Mouse (Mus musculus) heart, postnatal 14 days (tissue): ENCODE data around the gene Rtraf. TPM values are rescaled to one million over a fixed set of nuclear protein-coding genes. Genes with fewer than 3 reads are reported as not detected.
A peak's percentile ranks its signal among the peaks of the same experiment; 100 is the strongest.
"Not testable (repeated sequence)": the region's sequence is repeated elsewhere in the genome, so short reads cannot be mapped to it uniquely, and the experiment has no call there.

Experiments
- DNase-seq, 2 experiments: peaks; one replicate each; pipeline ENCODE4 v3.0.0; 2021 to 2022
- intact Hi-C: fragments of 180-260 bp; cut with DNase I; formaldehyde crosslinking; loops from one replicate; pipeline ENCODE4 v1.15.1; 2025
- long read RNA-seq, 2 experiments: library from polyadenylated mRNA; stranded (forward); transcript quantifications; one replicate each; pipeline ENCODE4 v2.0.0; 2021
- total RNA-seq, 2 experiments: library from RNA; stranded (reverse); gene quantifications; 2 replicates each; pipeline ENCODE4 v1.2.3; 2021

Rtraf gene
- total RNA-seq, result 10 to 100 TPM; 63.5 to 69.3 TPM
- long read RNA-seq, experiment 1, transcript Rtraf-201 (8 exons, 1,562 nt), result major isoform, 182 of 208 reads
- long read RNA-seq, experiment 1, partial matches to known transcripts, result 24 of 208 reads
- long read RNA-seq, experiment 1, other reads (novel, unspliced or antisense), result 2 of 208 reads
- long read RNA-seq, experiment 2, transcript Rtraf-201 (8 exons, 1,562 nt), result major isoform, 117 of 172 reads
- long read RNA-seq, experiment 2, partial matches to known transcripts, result 0 of 172 reads
- long read RNA-seq, experiment 2, other reads (novel, unspliced or antisense), result 55 of 172 reads

DNA sequence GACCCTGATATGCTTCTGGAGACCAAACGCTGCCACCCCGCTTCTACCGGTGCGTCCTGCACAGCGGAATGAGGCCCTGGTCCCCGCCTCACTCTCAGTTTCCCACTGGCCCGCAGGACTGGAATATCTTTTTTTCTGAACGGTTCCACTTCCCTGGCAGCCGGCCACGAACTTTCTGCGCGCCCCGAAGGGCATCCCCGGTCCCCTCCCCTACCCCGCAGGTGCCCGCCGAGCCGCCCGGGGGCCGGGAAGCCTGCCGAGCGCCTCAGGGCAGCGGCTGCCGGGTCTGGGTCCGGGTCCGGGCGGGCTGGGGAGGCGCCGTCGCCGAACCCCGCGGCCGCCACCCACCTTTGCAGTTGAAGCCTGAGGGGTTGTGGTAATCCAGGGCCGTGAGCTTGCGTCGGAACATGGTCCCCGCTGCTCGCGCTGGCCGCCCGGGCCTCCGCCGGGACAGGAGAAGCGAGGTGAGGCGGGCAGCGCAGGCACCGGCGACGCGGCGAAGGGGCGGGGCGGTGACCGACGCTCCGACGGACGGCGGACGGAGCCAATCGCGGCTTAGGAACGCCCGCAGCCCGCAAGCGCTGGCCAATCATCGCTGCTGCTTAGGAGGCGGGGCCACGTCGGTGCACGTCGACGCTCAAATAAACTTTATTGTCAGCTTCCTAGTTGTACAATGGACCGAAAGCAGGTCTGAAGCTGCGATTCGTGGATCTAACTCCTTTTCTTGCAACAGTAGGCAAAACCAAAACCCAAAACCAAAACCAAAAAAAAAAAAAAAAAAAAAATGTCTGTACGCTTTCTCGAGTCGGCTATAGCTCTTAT, at the start of gene Rtraf:
Rtraf (minus strand) TSS at position 504 of the 822 bp plus-strand sequence.
- intact Hi-C loops, result loop anchor here (2.0 kb wide), 1 partner anchor 73 kb away; the partner anchor contains the start of gene Nid2
- DNase-seq, result peak; percentile 96

DNA sequence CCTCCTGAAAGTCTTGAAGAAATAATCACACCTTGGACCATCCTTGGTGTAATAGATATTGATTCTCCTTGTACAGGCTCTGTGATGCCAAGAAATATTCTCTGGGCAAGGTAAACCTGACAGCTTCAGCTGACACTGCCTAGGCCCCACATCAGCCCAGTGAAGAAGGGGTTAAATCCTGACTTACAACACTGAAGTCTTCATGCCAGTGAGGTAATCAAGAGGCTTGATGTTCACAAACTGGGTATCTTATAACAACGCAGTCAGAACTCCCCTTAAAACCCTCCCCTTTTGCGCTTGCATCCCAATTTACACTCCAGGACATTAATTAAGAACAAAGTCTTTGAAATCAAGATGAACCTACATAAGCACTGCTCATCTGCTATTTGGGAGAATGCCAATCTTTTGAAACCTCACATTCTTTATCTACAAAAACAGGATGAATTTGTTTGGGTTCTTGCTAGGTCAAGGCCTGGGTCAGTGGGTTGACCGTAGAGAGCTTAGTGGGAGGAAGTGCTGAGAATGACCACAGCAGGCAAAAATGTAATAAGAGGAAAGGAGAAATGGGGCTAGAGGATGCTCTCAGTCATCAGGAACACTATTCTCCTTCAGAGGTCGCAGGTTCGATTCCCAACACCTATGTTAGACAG, 43.8 kb upstream of the Rtraf start:
- intact Hi-C loops, result no loop called here
- DNase-seq, result no peak

DNA sequence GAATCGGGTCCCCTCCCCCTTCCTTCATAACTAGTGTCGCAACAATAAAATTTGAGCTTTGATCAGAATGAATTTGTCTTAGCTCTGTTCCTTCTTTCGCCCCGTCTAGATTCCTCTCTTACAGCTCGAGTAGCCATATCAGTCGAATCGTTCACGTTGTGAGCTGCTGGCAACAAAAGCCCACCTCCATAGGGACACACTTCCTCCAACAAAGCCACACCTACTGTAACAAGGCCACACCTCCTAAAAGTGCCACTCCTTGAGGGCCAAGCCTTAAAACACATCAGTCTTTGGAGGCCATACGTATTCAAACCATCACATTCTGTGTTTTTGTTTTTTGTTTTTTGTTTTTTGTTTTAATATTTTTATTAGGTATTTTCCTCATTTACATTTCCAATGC, 41.5 kb upstream of the Rtraf start:
- DNase-seq, intact Hi-C loops: not testable (repeated sequence)

GRCm38 (mm10) chr14:19861311-19862080, 37.9 kb upstream of the Rtraf start:
- intact Hi-C loops, result no loop called here

DNA sequence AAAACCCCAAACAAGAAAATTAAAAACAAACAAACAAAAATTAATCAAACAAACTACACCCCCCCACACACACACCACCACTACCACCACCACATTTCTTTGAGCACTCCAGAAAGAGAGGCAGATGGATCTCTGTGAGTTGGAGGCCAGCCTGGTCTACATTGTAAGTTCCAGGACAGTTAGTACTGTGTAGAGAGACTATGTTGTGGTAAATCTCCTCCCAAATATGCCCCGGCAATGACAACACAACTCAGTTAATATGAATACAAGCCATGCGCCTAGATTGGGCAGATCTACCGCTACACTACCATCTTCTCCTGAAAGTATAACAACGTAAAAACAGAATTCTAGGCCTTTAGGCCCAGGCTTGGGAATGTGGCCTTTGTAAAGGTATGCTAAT, 36.7 kb upstream of the Rtraf start:
- no peak for DNase-seq
- intact Hi-C loops, result no loop called here

More at GRCm38 (mm10) chr14:19861311-19862080, 37.9 kb upstream of the Rtraf start:
- DNase-seq, result no peak

DNA sequence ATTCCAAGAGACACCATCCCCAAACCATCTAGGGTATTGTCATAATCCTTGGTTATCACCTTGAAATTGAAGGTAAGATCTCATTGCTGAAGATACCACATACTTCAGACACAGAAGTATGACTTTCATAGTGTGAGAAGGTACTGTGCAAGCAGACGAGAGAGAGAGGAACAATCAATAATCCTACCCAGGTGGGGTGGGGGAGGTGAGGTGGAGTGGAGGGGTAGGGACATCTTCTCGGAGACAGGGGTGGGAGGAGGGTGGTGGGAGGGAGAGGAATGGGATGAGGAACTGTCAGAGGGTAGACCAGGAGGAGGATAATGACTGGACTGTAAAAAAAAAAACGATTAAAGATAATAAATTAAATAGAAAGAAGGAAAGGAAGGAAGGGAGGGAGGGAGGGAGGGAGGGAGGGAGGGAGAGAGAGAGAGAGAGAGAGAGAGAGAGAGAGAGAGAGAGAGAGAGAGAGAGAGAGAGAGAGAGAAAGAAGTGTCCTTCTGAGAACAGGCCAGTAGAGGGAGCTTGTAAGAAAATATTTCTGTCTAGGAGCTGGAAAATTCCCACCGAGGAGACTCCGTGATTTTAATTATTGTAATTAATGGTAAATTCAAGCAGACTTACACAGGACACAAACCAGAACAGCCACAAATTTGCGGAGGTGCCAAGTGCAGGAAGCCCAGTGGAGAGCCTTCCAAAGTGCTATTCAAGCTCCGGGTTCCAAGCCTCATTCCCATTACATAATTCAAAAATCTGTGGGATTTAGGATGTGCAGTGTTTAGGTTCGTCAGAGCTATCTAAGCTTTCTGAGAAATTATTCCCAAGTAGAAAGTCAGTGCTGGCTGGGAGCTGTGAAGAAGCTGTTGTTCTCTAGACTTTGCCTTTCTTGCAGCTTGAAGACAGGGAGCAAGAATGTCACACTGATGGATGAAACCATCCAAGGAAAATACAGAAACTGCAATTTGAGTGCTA, 35.5 kb upstream of the Rtraf start:
- intact Hi-C loops, result loop anchor here (1.0 to 5.0 kb wide), 2 partner anchors 118 to 208 kb away; partner anchors contain the start of gene Gng2
- DNase-seq, result peak in 1 of 2 experiments; percentile 10

DNA sequence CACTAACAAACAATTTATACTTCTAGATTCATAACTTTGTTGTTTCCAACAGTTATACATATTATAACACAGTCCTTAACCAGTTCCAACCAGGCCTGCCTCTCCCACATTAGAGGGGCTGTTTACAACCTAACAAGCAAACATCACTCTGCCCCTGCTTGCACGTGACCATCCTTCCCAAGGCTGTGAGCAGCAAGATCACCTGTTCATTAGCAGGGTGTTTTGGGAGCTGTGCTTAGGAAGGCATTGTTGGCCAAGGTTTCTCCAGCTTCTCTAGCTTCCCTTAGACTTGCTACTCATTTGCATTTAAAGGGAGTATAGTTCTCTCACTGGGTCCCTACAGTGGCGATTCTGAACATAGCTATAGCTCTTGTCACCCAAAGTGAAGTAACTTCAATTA, 34.7 kb upstream of the Rtraf start:
- no peak for DNase-seq
- intact Hi-C loops, result loop anchor here (1.0 to 5.0 kb wide), 2 partner anchors 119 to 209 kb away; partner anchors contain the start of gene Gng2

GRCm38 (mm10) chr14:19853471-19853870, 29.8 kb upstream of the Rtraf start:
- intact Hi-C loops, result no loop called here

GRCm38 (mm10) chr14:19839600-19840332, 16.1 kb upstream of the Rtraf start:
- intact Hi-C loops, result loop anchor here (1.0 to 5.0 kb wide), 3 partner anchors 138 to 418 kb away; partner anchors contain the start of gene Gng2
- peak; percentile 64 to 77 for DNase-seq

More at GRCm38 (mm10) chr14:19853471-19853870, 29.8 kb upstream of the Rtraf start:
- DNase-seq, result no peak

DNA sequence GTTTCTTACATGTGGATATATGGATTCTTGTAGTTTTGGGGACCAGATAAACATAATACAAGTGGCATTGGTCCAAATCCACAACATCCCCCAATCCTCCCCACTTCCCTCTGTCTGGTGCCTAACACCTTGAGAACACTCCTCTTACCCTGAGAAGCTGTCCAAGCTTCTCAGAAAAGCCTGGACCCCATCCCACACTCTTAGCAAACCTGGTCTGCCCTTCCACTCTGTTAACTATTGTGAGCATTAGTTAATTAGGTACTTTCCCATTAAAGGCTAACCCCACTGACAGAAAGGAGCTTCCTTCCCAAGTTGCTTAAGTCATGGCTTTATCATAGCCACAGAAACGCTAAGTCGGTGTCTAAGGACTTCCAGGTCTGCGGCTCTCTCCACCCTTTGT, 12.7 kb upstream of the Rtraf start:
- intact Hi-C loops, result loop anchor here (5.0 kb wide), 1 partner anchor 421 kb away; no protein-coding TSS in a partner anchor
- DNase-seq, result no peak

DNA sequence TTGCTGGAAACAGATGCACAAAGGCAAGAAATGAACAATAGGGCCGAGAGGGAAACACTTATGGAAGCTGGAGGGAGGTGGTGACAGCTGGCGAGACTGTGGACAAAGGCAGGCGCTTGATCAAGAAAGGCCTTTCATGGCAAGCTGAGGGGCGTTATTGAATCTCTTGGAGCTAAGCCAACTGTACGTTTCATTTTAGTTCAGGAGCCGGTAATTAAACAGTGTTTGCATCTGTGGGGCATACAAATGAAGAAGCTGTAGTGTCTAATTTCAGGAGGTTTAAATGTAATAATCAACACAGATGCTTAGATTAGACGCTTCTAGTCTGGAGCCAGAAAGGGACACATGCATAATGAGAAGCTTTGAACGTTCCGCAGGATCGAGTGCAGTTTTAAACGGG, 1.9 kb upstream of the Rtraf start:
- no peak for DNase-seq
- intact Hi-C loops, result no loop called here

GRCm38 (mm10) chr14:19821686-19822085, 1.9 kb downstream of the Rtraf start:
- intact Hi-C loops, result loop anchor here (2.0 kb wide), 1 partner anchor 71 kb away; the partner anchor contains the start of gene Nid2
- DNase-seq, result no peak

GRCm38 (mm10) chr14:19817949-19818348, 5.7 kb downstream of the Rtraf start:
- intact Hi-C loops, result loop anchor here (1.0 to 2.0 kb wide), 2 partner anchors 41 to 112 kb away; no protein-coding TSS in a partner anchor
- peak; percentile 81 to 90 for DNase-seq

DNA sequence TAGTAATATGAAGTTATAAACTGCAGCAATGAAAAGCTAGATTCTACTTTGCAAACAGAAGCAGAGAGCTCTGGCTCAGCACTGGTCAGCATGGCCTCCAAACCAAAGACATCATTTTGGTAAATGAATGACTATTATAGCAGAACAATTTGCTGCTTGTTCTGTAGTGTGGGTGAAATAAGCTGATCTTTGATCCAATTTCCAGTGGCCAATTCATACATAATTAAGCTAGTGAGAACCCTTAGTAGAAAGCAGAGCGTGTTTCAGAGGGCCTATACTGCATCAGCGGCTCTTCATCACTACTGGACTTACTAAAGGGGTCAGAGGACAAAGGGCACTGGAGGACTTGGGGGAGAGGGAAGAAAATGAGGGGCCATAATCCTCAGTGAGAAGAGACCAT, 10.6 kb downstream of the Rtraf start:
- intact Hi-C loops, result no loop called here

GRCm38 (mm10) chr14:19809934-19810333, 13.7 kb downstream of the Rtraf start:
- intact Hi-C loops, result no loop called here
- DNase-seq, result no peak

More for the DNA sequence above, 10.6 kb downstream of the Rtraf start:
- DNase-seq, result no peak

DNA sequence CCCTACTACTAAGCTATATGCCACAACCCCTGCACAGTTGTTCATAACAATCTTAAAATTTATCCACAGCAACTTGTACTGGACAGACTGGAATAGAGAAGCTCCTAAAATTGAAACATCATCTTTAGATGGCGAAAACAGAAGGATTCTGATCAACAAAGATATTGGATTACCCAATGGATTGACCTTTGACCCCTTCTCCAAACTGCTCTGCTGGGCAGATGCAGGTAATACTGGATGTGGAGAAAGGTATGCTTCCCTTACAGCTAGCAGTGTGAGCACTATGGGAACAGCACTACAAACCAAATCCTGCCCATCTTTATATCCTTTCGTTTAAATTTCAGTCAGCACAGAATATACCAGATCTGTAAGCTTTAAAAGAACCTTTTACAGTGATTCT, 15.8 kb downstream of the Rtraf start:
- DNase-seq, result no peak
- intact Hi-C loops, result no loop called here

GRCm38 (mm10) chr14:19807339-19807738, 16.3 kb downstream of the Rtraf start:
- intact Hi-C loops, result no loop called here
- DNase-seq, result peak in 1 of 2 experiments; percentile 32

DNA sequence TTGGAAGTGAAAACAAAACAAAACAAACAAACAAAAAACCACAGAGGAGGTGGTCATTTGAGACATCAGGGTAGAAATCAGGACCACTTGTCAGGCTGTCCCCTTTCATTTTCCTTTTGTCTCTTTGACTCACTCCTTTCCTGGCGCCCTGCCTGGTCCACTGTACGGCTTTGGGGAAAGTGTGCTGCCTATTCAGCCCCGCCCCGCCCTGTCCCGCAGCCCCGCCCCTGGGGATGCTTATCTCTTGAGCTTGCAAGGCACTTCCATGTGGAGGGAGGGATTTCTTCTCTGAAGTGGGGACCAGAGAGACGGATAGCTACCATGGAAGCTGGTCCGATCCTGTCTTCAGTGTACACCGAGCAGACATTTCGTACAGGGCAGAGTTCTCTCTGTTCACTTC, 20.0 kb downstream of the Rtraf start:
- intact Hi-C loops, result no loop called here
- DNase-seq, result no peak
